Mouse (Mus musculus) lung, postnatal 14 days (tissue): ENCODE data around the gene Plxnb1.
A peak's percentile ranks its signal among the peaks of the same experiment; 100 is the strongest.

ENCODE experiments used
- DNase-seq: peaks from one replicate; pipeline ENCODE4 v3.0.0; 2021

The Plxnb1 gene

DNA sequence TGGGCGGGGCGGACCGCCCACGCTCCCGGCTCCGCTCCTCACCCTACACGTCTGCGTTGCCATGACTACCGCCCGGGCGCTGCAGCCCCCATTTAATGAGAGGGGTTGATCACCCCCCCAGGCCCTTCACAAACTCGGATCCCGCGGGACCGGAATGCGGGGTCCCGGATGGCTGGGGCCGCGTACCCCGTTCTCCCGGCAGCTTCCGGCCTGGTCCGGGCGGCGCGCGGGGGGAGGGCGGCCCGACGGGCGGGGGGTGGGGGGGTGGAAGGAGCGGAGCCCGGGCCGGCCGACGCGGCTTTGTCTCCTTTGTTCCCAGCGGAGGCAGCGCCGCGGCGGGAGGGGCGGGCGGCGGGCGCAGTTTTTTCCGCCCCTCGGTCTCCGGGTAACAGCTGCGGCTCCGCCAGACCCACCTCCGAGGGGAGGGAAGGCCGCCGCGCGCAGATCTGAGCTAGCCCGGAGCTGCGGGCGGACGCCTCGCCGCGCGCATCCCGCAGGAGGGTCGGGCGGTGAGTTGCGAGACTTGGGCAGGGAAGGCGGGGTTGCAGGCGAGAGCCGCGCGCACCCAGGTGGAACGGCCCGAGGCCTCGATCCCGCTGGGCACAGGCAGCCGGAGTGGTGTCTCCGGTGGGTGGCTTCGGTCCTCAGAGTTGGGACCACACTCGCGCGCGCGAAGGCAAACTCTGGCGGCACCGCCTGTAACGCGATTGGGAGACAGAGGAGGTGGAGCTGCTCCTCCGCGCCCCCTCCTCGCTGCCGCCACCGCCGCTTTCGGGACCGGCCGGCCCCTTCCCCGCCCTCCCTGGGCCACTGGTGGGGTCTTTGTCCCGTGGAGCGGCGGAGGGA, at the start of gene Plxnb1:
Plxnb1 (plus strand) TSS at position 253 of the 846 bp plus-strand sequence.
- peak; percentile 79 for DNase-seq

DNA sequence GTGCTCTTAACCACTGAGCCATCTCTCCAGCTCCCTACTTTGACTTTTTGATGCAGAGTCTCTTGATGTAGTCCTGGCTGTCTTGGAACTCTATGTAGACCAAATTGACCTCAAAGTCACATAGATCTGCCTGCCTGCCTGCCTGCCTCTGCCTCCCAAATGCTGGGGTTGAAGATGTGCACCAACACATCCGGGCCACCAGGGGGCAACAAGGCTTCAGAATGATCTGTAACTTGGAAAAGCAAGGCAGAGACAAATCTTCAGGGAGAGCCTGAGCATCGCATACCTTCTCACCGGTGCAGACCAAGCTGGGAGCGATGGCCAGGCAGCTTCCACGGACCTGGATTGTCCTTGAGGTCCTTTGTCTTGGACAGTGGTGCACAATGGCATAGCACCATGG, 48.9 kb upstream of the Plxnb1 start:
- DNase-seq = peak; percentile 67

DNA sequence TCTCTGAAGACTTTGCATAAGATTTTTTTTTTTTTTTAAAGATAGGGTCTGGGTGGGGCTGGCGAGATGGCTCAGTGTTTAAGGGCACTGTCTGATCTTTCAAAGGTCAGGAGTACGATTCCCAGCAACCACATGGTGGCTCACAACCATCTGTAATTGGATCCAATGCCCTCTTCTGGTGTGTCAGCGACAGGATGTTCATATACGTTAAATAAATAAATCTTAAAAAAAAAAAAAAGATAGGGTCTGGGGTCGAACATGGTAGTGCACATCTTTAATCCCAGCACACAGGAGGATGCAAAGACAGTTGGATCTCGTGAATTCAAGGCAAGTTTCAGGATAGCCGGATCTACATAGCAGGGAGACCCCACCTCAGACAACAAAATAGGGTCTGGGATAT, 45.9 kb upstream of the Plxnb1 start:
- DNase-seq = no peak

DNA sequence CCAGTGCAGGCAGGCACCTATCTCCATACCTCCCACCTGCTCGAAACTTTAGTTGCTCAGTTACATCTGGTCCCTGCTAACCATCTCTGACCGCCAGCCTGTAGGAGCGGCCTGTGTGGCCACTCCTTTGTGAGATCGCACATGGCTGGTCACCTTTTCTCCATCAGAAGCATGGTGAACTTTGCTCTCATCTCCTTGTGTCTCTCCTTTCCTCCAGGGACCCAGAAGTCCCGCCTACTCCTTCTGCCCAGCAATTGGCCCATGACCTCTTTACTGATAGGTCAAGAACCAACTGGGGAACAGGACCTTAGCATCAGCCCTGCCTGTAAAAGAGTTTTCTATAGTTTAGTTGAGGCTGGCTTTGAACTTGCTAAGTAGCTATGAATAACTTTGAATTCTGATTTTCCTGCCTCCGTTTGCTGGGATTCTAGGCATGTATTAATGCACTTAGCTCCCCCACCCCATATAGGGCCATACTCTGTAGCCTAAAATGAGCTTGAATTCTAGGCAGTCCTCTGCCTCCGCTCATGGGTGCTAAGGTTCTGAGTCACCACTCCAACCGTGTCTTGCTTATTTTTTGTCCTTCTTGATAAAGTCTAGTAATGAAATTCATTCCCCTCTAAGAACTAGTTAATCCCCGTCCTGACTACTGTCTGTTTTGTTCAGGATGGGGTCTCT, 45.1 kb upstream of the Plxnb1 start:
- DNase-seq = no peak

DNA sequence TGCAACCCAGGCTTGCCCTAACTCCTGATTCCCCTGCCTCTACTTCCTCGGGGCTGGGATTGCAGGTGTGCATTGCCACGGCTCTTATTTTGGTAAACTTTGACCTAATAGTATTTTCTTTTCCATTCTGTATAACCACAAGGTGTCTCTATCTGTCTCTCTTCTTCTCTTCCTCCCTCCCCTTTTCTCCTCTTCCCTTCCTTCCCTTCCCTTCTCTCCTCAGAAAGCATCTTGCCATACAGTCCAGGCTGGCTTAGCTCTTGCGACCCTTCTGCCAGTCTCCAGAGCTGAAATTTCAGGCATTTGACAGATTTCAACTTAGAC, 44.6 kb upstream of the Plxnb1 start:
- DNase-seq = no peak

DNA sequence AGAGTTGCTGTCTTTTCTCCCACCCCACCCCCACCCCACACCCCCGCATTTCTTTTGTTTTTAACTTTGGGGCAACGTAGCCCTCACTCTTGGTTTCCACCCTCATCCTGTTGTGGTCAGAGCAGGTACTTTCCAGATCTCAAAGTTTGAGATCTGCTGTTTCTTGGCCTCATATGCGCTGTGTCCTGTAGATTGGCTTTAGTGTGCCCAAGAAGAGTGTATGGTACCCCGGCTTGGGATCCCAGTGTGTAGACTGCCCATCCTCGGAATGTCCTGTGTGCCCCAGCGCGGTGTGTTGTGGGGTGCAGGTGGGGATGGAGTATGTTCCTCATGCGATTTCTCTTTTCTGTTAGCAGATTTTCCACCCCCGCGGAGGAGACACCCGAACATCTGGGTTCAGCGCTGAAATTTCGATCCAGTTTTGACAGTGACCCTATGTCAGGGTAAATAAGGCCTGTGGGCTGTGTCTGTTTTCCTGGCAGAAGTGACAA, 44.1 kb upstream of the Plxnb1 start:
- no peak for DNase-seq

DNA sequence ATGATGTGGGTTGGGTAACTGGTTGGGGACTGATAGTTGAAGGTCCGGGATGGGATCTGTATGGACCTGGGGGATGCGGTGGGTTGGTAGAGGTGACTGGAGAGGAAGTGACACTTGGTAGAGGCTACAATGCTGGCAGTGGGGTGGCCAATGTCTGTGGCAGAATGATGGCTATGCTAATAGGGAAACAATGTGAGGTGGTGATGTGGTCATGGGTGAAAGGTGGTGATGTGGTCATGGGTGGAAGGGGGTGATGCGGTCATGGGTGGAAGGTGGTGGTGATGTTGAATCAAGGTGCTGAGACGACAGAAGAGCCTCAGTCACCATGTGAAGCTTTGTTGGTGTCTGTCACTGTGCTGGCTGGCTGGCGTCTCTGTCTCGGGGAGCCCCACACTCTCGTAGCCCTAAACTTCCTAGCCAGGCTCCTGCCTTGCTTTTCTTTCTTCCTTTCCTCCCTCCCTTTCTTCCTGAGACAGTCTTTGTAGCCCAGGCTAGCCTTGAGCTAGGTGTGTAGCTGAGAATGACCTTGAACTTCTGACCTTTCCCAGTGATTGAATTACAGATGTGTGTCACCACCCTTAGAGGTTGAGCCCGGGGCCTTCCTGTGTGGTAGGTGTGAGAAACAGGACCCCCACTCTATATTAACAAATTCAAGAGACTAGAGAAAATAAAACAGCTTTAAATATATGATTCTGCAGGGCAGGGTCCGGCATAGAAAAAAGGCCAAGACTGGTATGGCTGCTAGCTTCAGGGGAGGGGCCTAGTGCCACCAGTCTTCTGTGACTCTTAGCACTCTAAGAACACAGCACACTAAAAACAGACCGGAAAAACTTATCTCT, 43.3 kb upstream of the Plxnb1 start:
- DNase-seq = no peak

DNA sequence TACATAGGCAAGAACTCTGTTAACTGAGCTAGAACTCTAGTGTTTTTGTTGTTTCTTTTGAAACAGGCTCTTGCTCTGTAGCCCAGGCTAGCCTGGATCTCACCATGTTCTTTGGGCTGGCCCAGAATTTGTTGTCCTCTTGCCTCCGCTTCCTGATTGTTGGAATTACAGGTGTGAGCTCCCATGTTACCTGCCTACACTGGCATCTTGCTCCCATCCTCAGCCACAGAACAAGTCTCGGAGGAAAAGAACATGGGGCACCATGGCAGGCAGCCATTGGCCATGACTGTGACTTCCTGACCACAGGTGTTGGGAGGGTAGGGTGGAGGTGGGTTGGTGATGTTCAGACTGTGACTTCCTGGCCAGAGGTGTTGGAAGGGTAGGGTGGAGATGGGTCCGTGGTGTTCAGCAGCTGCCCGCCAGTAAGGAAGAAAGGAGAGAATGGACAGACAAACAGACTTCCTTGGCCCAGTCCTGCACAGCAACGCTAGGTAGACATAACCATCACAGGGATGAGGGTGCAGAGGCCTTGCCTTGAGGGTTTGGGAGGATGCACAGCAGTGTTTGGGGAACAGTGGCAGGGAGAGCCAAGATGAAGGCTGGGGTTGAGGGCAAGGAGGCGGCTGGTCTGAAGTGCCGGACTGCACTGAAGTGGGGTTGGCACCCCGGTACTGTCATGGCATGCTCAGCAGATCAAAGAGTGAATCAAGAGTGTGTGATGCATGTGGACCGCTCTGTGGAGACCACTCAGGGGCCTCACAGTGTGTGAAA, 42.5 kb upstream of the Plxnb1 start:
- DNase-seq = no peak

DNA sequence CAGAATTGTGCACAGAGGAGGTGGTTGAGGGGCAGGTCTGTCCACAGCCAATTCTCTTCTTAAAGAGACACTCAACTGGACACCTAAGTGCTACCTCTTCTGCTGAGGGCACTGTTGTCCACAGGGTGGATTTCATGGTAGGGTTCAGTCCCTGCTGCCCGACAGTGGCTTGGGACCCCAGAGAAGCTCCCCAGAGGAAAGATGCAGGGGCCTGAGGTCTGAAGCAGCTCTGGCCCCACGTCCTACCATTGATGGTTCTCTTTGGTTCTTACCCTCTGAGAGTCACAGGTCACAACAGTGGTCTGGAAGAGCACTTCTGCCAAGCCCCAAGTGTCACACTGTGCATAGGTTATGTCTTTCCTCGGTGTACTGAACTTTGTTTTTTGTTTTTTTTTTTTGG, 41.8 kb upstream of the Plxnb1 start:
- no peak for DNase-seq

DNA sequence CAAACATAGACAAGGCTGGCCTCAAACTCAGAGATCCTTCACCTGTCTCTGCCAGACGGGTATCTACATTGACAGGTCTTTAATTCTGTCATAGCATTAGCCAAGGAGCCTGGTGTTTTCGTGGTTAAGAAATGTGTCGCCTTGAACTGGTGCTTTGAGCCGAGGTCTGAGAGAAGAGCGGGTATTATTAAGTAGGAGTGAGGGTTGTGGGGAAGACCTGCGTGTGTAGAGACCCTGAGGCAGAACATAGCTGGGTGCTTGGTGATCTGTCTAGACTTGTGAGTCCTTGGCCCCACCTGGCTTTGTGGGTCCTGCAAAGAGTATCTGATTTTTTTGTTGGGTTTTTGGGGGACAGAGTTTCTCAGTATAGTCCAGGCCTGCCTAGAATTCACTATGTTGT, 41.3 kb upstream of the Plxnb1 start:
- no peak for DNase-seq

DNA sequence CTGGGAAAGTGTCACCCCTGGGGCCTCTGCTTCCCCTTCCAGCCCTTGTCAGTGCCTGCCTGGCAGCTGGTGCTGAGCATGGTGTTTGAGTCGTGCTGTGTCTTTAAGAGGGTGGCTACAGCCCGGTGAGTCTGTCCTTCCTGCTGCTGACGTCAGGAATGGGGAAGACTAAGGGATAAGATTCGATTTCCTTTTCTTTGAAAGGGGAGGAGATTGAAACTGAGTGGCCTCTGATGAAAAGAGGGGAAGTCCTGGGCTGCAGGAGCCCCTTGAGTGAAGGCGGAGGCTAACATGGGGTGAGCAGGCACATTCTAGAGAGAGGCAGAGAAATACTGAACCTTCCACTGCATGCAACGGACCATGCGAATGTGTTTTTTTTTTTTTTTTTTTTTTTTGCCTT, 40.5 kb upstream of the Plxnb1 start:
- peak; percentile 64 for DNase-seq

DNA sequence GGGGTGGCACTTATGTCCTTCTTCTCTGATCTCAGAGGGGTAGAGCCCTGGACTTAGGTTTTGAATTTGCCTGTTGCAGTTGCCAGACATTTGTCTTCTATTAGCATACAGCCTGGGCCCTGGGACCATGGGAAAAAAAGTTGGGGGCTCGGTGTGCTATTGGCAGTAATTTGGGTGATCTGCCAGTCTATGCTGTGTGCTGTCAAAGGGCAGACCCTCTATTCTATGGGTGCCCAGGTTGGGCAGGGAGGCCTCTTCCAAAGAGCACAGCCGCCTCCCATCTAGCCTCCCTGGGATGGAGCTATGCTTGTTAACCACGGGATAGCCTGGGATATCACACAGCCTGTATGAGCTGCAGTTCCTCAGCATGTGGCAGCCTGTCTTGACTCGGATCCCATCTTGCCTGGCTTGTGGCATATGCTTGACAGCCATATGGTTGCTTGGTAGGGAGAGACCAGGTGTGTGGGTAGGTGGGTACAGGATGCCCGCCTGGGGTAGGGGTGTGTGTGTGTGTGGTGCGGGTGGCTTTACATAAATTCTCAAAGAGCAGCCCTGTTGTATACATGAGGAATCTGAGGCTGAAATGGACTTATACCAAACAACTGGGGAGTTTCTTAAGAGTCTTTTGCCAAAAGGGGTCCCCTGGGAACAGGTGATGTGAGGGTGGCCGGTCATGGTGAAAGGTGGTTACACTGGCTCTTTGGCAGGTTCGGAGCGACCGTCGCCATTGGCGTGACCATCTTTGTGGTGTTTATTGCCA, 39.7 kb upstream of the Plxnb1 start:
- no peak for DNase-seq

DNA sequence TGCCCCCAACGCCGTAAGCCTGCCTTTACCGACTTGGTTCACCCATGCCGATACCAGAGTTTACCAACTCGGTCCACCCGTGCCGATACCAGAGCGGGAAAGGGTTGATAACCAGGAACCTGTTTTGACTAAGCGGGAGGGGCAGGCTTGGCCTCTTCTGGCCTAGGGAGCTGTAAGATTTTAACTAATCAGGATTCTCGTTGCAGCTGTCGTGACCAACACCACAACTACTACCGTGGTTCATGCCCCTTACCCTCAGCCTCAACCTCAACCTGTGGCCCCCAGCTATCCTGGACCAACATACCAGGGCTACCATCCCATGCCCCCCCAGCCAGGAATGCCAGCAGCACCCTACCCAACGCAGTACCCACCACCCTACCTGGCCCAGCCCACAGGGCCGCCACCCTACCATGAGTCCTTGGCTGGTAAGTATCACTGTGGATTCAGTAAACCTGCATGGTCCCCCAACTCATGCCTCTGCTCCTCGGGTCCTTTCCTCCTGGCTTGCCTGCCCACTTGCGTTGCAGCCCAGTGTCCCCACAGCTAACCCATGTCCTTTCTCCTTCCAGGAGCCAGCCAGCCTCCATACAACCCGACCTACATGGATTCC, 39.0 kb upstream of the Plxnb1 start:
- no peak for DNase-seq

DNA sequence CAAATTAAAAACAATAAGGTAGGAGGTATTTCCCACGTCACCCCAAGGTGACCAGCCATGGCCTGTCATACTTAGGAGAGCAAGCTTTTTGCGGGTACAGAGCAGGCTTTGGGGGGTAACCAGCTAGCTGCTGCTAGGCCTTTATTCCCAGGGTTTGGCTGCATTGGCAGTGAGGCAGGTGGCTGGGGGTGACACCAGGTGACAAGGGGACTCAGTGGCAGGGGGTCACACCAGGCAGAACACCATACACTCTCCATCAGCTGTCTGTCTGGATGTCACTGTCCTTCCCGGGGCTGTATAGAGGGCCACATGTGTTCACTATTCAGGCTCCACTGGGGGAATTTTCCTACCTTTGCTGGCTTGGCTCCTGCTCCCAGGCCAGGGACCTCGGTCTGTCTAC, 38.3 kb upstream of the Plxnb1 start:
- DNase-seq = no peak

DNA sequence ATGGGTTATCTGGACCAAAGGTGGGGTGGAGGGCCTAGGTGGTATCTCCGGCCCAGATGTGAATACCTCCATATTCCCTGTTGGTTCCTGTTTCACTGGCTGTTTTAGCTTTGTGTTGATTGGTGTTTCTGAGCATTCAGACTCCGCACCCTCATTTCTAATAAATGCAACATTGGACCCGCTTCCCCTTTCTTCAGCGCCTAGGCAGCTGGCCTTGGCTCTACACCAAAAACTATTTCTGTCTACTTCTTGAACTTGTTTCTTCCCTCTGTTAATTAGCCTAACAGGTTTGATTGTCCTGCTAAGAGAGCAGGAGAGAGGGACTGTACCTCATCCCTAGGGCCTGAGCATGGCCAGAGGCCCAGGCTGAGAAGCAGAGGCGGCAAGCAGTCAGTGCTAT, 37.6 kb upstream of the Plxnb1 start:
- no peak for DNase-seq

DNA sequence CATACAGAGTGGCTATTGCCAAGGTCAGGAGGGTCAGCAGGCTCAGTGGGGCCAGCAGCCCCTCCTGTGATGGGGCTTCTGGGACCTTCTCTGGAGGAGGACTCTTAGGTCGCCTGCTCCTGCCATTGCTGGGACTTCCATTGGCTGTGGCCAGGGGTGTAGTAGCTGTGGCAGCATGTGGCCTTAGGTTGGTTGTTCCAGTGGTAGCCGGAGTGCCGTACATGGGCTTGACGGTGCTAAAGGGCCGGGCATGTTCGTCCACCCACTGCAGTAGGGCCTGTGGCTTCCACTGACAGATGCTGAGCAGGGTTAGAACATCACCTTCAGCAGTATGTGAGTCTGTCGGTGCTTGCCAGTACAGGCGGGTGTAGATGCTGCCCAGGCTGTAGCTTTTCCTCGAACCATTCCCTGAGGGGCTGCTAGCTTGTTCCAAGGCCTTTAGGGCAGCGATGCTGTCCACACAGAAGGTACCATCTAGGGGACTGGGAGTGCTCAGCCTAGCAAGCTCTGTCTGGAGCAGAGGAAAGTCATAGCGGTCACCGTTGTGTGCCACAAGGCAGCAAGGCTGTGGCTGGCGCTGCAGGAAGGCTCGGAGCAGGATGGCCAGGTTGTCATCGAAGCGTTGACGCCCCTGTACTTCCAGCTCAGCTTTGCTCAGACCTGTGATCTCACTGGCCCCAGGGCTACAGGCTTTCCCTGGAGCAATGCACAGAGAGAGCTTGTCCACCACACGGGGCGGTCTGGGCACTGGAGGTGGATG, 37.0 kb upstream of the Plxnb1 start:
- no peak for DNase-seq

DNA sequence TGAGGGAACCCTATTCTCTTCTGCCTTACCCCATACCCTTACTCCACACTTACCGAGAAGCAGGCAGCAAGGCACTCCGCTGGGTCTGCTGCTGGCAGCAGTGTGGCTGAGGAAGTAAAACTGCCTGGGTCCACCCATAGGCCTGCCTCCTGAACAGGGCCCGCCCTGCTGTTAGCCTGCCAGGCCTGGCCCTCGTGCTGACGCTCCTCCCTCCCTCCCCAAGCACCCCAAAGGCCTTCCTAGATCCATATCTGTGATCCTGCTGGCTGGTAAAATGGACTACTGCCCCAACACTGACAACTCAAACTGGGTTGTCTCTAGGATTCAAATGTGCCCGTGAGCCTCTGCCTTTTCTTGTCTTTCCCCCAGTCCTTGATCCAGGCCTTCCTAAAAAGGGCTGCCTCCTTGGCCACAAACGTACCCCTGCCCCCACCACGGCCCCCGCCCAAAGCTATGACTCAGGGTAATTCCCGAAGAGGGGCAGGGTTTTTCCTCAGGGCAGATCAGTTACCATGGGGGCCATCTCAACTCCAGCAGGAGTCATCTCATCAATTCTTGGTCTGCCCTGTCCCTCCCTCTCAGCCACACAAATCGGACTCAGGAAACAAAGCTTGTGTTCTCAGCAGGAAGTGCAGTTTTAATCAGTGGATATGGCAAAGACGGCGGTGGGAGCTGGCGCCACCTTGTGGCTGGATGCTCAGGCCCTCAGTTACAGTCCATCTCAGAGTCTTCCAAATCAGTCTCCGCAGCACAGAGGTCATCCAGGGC, 35.9 kb upstream of the Plxnb1 start, which contains the start of gene Trex1:
Trex1 (minus strand) TSS at position 599 of the 768 bp plus-strand sequence.
- DNase-seq = peak; percentile 91

DNA sequence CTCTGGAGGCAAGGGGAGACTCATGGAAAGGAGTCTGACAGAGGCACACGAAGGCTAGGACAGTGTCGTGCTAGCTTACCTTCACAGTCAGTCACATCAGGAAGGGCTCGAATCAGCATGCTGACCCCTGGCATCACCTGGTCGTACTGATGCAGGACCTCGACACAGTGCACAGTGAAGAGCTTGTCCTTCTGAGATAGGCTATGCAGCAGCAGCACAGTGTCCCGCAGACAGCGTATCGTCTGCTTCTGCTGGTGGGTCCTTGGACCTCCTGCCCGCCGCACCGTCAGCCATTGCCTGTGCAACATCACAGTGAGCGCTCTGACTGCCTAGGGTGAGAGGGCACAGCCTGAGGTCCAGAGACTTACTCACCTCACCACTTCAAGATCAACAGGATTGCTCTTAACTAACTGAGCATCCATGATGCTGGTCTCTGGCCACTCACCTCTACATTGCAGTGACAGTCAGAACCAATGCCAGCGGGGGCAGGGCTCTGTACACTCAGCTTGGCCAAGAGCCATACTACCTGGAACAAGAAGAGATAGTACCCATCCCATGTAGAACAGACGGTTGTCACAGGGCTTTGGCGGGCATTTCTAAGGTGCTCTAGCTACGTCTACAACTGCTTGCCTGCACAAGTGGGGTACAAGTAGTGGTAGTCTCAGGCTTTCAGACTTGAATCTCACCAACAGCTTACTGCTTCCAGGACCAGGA, 34.8 kb upstream of the Plxnb1 start:
- DNase-seq = no peak

DNA sequence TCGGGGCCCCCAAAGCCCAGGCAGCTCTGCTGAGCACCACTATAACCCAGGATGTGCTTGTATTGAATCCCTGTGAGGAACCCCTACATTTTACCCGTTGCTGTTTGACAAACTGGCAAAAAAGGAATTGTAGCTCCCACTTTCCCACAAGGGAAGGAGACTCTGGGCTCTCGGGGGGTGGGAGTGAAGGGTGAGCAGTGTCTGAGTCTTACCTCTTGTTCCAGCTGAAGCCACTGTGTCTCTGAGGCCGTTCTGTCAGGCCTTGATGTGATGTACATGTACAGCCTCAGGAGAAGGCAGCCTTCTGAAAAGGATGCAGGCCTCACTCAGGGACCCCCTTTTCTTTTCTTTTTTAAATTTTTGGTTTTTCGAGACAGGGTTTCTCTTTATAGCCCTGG, 34.3 kb upstream of the Plxnb1 start:
- DNase-seq = no peak
